Mouse (Mus musculus) lung, postnatal 25 days (tissue): ENCODE results near the gene Nup107.

Source experiments
- DNase-seq: peaks from one replicate; pipeline ENCODE4 v3.0.0; 2022; ENCODE audit warnings: low spot score

Gene Nup107

GRCm38 (mm10) chr10:117801886-117802285 is 9.4 kb upstream of the Nup107 start:
- DNase-seq = no peak

GRCm38 (mm10) chr10:117799806-117800205 is 7.3 kb upstream of the Nup107 start:
- no peak for DNase-seq

- no peak for DNase-seq
Observed at GRCm38 (mm10) chr10:117798436-117799035, 6.0 kb upstream of the Nup107 start.

GRCm38 (mm10) chr10:117797684-117798083 is 5.2 kb upstream of the Nup107 start:
- DNase-seq = no peak

GRCm38 (mm10) chr10:117797106-117797505 is 4.6 kb upstream of the Nup107 start:
- DNase-seq = no peak

GRCm38 (mm10) chr10:117796181-117796580 is 3.7 kb upstream of the Nup107 start:
- no peak for DNase-seq

- no peak for DNase-seq
Observed at GRCm38 (mm10) chr10:117795206-117795605, 2.7 kb upstream of the Nup107 start.

- DNase-seq = no peak
Observed at GRCm38 (mm10) chr10:117793436-117794030, 1.0 kb upstream of the Nup107 start.

- DNase-seq = no peak
Observed at GRCm38 (mm10) chr10:117791171-117791470, 1.4 kb downstream of the Nup107 start.

- DNase-seq = no peak
Observed at GRCm38 (mm10) chr10:117790421-117791170, 1.9 kb downstream of the Nup107 start.

- no peak for DNase-seq
Observed at GRCm38 (mm10) chr10:117790011-117790410, 2.5 kb downstream of the Nup107 start.

GRCm38 (mm10) chr10:117784646-117785045 is 7.9 kb downstream of the Nup107 start:
- no peak for DNase-seq

GRCm38 (mm10) chr10:117783786-117784420 is 8.6 kb downstream of the Nup107 start:
- no peak for DNase-seq

- DNase-seq = no peak
Observed at GRCm38 (mm10) chr10:117782491-117783260, 9.8 kb downstream of the Nup107 start.

- no peak for DNase-seq
Observed at GRCm38 (mm10) chr10:117782056-117782455, 10.4 kb downstream of the Nup107 start.

- DNase-seq = no peak
Observed at GRCm38 (mm10) chr10:117781021-117781725, 11.3 kb downstream of the Nup107 start.

- DNase-seq = no peak
Observed at GRCm38 (mm10) chr10:117780306-117780911, 12.1 kb downstream of the Nup107 start.

GRCm38 (mm10) chr10:117779581-117780305 is 12.8 kb downstream of the Nup107 start:
- no peak for DNase-seq

- DNase-seq = no peak
Observed at GRCm38 (mm10) chr10:117778951-117779350, 13.6 kb downstream of the Nup107 start.

- no peak for DNase-seq
Observed at GRCm38 (mm10) chr10:117778328-117778910, 14.1 kb downstream of the Nup107 start.
